Mouse (Mus musculus): ENCODE results near the gene Reln. TPM values are rescaled to one million over a fixed set of nuclear protein-coding genes. Genes with fewer than 3 reads are reported as not detected.

The Reln gene
- polyA plus RNA-seq, 1 experiment, result 0.04 TPM

- TF ChIP-seq USF1 (IDR thresholded peaks at IDR 0.05; ENCODE audit: low read depth) (no peak), CEBPB (IDR thresholded peaks at IDR 0.05; ENCODE audit: insufficient read depth, poor library complexity, severe bottlenecking) (no peak), REST (IDR thresholded peaks at IDR 0.05; ENCODE audit: insufficient read depth, insufficient read length) (no peak), TCF12 (IDR thresholded peaks at IDR 0.05; ENCODE audit: insufficient read depth, poor library complexity, severe bottlenecking) (no peak), MYOG (IDR thresholded peaks at IDR 0.05; ENCODE audit: control insufficient read depth in 1 of 3, insufficient read depth in 1 of 3, insufficient read length in 2 of 3, low read depth in 2 of 3) (no peak), POLR2AphosphoS2 (IDR thresholded peaks at IDR 0.05; ENCODE audit: insufficient read length, low read depth) (no peak), MAX (IDR thresholded peaks at IDR 0.05; ENCODE audit: low read depth) (no peak), MYOD1 (IDR thresholded peaks at IDR 0.05; ENCODE audit: control insufficient read depth in 1 of 3, insufficient read length in 2 of 3, low read depth in 2 of 3) (no peak), SRF (IDR thresholded peaks at IDR 0.05; ENCODE audit: control insufficient read depth, insufficient read length, low read depth) (no peak), E2F4 (IDR thresholded peaks at IDR 0.05; ENCODE audit: insufficient read depth) (no peak)
- Histone ChIP-seq H3K79me2 (ENCODE audit: control insufficient read depth, insufficient read depth) (no peaks in the 10 kb centered on the region), H3K4me2 (ENCODE audit: low read depth) (no peak overlapping the region), H3K4me3 (no peak overlapping the region), H3K27me3 (ENCODE audit: control insufficient read depth, insufficient read depth, insufficient read length) (no peaks in the 10 kb centered on the region), H3K36me3 (ENCODE audit: control insufficient read depth, insufficient read depth) (no peaks in the 10 kb centered on the region), H3ac (ENCODE audit: control insufficient read depth, insufficient read length) (no peak overlapping the region)
Measured at GRCm38 (mm10) chr5:22007304-22008059, 337.0 kb downstream of the Reln start.

- Histone ChIP-seq H3K4me2 (ENCODE audit: low read depth) (no peak overlapping the region), H3K36me3 (ENCODE audit: control insufficient read depth, insufficient read depth) (no peaks in the 10 kb centered on the region), H3K4me3 (no peak overlapping the region), H3K79me2 (ENCODE audit: control insufficient read depth, insufficient read depth) (no peaks in the 10 kb centered on the region), H3K27me3 (ENCODE audit: control insufficient read depth, insufficient read depth, insufficient read length) (peaks cover 5% of the 10 kb centered on the region), H3ac (ENCODE audit: control insufficient read depth, insufficient read length) (no peak overlapping the region)
- no peak for TF ChIP-seq POLR2A (IDR thresholded peaks at IDR 0.05; ENCODE audit: insufficient read length, low read depth)
- no peak for TF ChIP-seq CEBPB (IDR thresholded peaks at IDR 0.05; ENCODE audit: insufficient read depth, poor library complexity, severe bottlenecking)
- TF ChIP-seq SRF (IDR thresholded peaks at IDR 0.05; ENCODE audit: control insufficient read depth, insufficient read length, low read depth), result no peak
- TF ChIP-seq E2F4 (IDR thresholded peaks at IDR 0.05; ENCODE audit: insufficient read depth), result no peak
- no peak for TF ChIP-seq MYOD1 (IDR thresholded peaks at IDR 0.05; ENCODE audit: control insufficient read depth in 1 of 3, insufficient read length in 2 of 3, low read depth in 2 of 3)
- TF ChIP-seq TCF12 (IDR thresholded peaks at IDR 0.05; ENCODE audit: insufficient read depth, poor library complexity, severe bottlenecking), result no peak
- no peak for TF ChIP-seq MAX (IDR thresholded peaks at IDR 0.05; ENCODE audit: low read depth)
- no peak for TF ChIP-seq TCF3 (IDR thresholded peaks at IDR 0.05; ENCODE audit: insufficient read length, low read depth)
- TF ChIP-seq REST (IDR thresholded peaks at IDR 0.05; ENCODE audit: insufficient read depth, insufficient read length), result no peak
- TF ChIP-seq MYOG (IDR thresholded peaks at IDR 0.05; ENCODE audit: control insufficient read depth in 1 of 3, insufficient read depth in 1 of 3, insufficient read length in 2 of 3, low read depth in 2 of 3), result no peak
- no peak for TF ChIP-seq USF1 (IDR thresholded peaks at IDR 0.05; ENCODE audit: low read depth)
- no peak for TF ChIP-seq POLR2AphosphoS2 (IDR thresholded peaks at IDR 0.05; ENCODE audit: insufficient read length, low read depth)
Measured at GRCm38 (mm10) chr5:22003858-22004257, 340.6 kb downstream of the Reln start.

- no peak overlapping the region for H3ac ChIP-seq (ENCODE audit: control insufficient read depth, insufficient read length)
- no peak for TF ChIP-seq TCF12 (IDR thresholded peaks at IDR 0.05; ENCODE audit: insufficient read depth, poor library complexity, severe bottlenecking)
- TF ChIP-seq MYOD1 (IDR thresholded peaks at IDR 0.05; ENCODE audit: control insufficient read depth in 1 of 3, insufficient read length in 2 of 3, low read depth in 2 of 3), result no peak
- TF ChIP-seq SRF (IDR thresholded peaks at IDR 0.05; ENCODE audit: control insufficient read depth, insufficient read length, low read depth), result no peak
- TF ChIP-seq POLR2AphosphoS2 (IDR thresholded peaks at IDR 0.05; ENCODE audit: insufficient read length, low read depth), result no peak
- no peak for TF ChIP-seq MYOG (IDR thresholded peaks at IDR 0.05; ENCODE audit: control insufficient read depth in 1 of 3, insufficient read depth in 1 of 3, insufficient read length in 2 of 3, low read depth in 2 of 3)
- TF ChIP-seq USF1 (IDR thresholded peaks at IDR 0.05; ENCODE audit: low read depth), result no peak
- TF ChIP-seq MAX (IDR thresholded peaks at IDR 0.05; ENCODE audit: low read depth), result no peak
- no peak for TF ChIP-seq REST (IDR thresholded peaks at IDR 0.05; ENCODE audit: insufficient read depth, insufficient read length)
- no peak for TF ChIP-seq POLR2A (IDR thresholded peaks at IDR 0.05; ENCODE audit: insufficient read length, low read depth)
- TF ChIP-seq TCF3 (IDR thresholded peaks at IDR 0.05; ENCODE audit: insufficient read length, low read depth), result no peak
Measured at GRCm38 (mm10) chr5:21987711-21988110, 356.8 kb downstream of the Reln start.

GRCm38 (mm10) chr5:21986311-21986710 is 358.2 kb downstream of the Reln start:
- Histone ChIP-seq H3K4me3 (no peak overlapping the region), H3K27me3 (ENCODE audit: control insufficient read depth, insufficient read depth, insufficient read length) (no peaks in the 10 kb centered on the region), H3ac (ENCODE audit: control insufficient read depth, insufficient read length) (no peak overlapping the region), H3K4me2 (ENCODE audit: low read depth) (no peak overlapping the region), H3K36me3 (ENCODE audit: control insufficient read depth, insufficient read depth) (no peaks in the 10 kb centered on the region), H3K79me2 (ENCODE audit: control insufficient read depth, insufficient read depth) (no peaks in the 10 kb centered on the region)
- TF ChIP-seq USF1 (IDR thresholded peaks at IDR 0.05; ENCODE audit: low read depth) (no peak), TCF3 (IDR thresholded peaks at IDR 0.05; ENCODE audit: insufficient read length, low read depth) (no peak), MAX (IDR thresholded peaks at IDR 0.05; ENCODE audit: low read depth) (no peak), E2F4 (IDR thresholded peaks at IDR 0.05; ENCODE audit: insufficient read depth) (no peak), POLR2A (IDR thresholded peaks at IDR 0.05; ENCODE audit: insufficient read length, low read depth) (no peak), POLR2AphosphoS2 (IDR thresholded peaks at IDR 0.05; ENCODE audit: insufficient read length, low read depth) (no peak), MYOG (IDR thresholded peaks at IDR 0.05; ENCODE audit: control insufficient read depth in 1 of 3, insufficient read depth in 1 of 3, insufficient read length in 2 of 3, low read depth in 2 of 3) (no peak), REST (IDR thresholded peaks at IDR 0.05; ENCODE audit: insufficient read depth, insufficient read length) (no peak), TCF12 (IDR thresholded peaks at IDR 0.05; ENCODE audit: insufficient read depth, poor library complexity, severe bottlenecking) (no peak)

More at GRCm38 (mm10) chr5:21987711-21988110, 356.8 kb downstream of the Reln start:
- Histone ChIP-seq H3K4me3 (no peak overlapping the region), H3K27me3 (ENCODE audit: control insufficient read depth, insufficient read depth, insufficient read length) (no peaks in the 10 kb centered on the region), H3K4me2 (ENCODE audit: low read depth) (no peak overlapping the region), H3K36me3 (ENCODE audit: control insufficient read depth, insufficient read depth) (no peaks in the 10 kb centered on the region), H3K79me2 (ENCODE audit: control insufficient read depth, insufficient read depth) (no peaks in the 10 kb centered on the region)
